Mouse (Mus musculus): ENCODE measurements around the gene Ppil3.

DNA sequence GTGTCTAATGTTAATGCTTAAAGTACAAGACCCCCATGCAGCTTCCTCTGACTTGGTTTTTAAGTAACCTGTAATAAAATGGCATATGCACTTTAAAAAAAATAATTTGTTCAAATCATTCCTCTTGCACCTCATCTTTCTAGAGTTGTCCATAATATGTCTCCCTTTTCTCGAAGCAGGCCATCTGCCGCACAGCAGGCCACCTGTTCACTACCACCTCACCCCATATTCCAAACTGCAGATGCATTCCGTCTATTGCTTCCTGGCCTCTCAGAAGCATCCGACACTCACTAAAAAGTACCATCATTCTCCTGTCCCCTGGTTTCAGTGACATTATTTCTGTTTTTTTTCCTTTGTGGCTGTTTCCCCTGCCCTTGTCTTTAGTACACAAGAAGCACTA is 20.3 kb upstream of the Ppil3 start:
- TF ChIP-seq CTCF (IDR thresholded peaks at IDR 0.05; ENCODE audit: low read depth, low read length) (no peak), POLR2A (IDR thresholded peaks at IDR 0.05; ENCODE audit: extremely low read depth, insufficient read depth, low read length) (no peak)

Data from liver, adult 2 months (tissue).